Mouse (Mus musculus): ENCODE data around the gene Arr3. TPM values are rescaled to one million over a fixed set of nuclear protein-coding genes. Genes with fewer than 3 reads are reported as not detected.
A peak's percentile ranks its signal among the peaks of the same experiment; 100 is the strongest.

Arr3 gene
- polyA plus RNA-seq, 1 experiment = not detected

- Histone ChIP-seq H3K36me3 (ENCODE audit: control insufficient read depth, insufficient read depth) (no peaks in the 10 kb centered on the region), H3K27me3 (ENCODE audit: control insufficient read depth, insufficient read depth, insufficient read length) (no peaks in the 10 kb centered on the region), H3K79me3 (ENCODE audit: low read depth) (no peaks in the 10 kb centered on the region), H3K4me3 (ENCODE audit: insufficient read depth, poor library complexity, severe bottlenecking) (no peak overlapping the region), H3K79me2 (ENCODE audit: control insufficient read depth, insufficient read depth) (no peaks in the 10 kb centered on the region), H3ac (ENCODE audit: control insufficient read depth, insufficient read length, low read depth) (no peak overlapping the region)
- TF ChIP-seq MAX (IDR thresholded peaks at IDR 0.05) = no peak
- TF ChIP-seq MYOG (IDR thresholded peaks at IDR 0.05; ENCODE audit: control insufficient read depth, extremely low read depth, insufficient read length) = no peak
- TF ChIP-seq FOSL1 (IDR thresholded peaks at IDR 0.05; ENCODE audit: insufficient read depth, low read length, poor library complexity, severe bottlenecking) = no peak
- no peak for TF ChIP-seq CTCF (IDR thresholded peaks at IDR 0.05; ENCODE audit: control insufficient read depth, insufficient read depth, insufficient read length)
- TF ChIP-seq CEBPB (IDR thresholded peaks at IDR 0.05; ENCODE audit: low read depth) = no peak
- no peak for TF ChIP-seq USF1 (IDR thresholded peaks at IDR 0.05; ENCODE audit: low read depth)
- TF ChIP-seq MYOD1 (IDR thresholded peaks at IDR 0.05; ENCODE audit: control insufficient read depth, insufficient read length, low read depth) = no peak
Observed at GRCm38 (mm10) chrX:100599755-100600154, 5.5 kb upstream of the Arr3 start.

- H3K79me2 ChIP-seq (ENCODE audit: control insufficient read depth, insufficient read depth) = no peaks in the 10 kb centered on the region
- no peak for TF ChIP-seq MAX (IDR thresholded peaks at IDR 0.05)
- TF ChIP-seq CTCF (IDR thresholded peaks at IDR 0.05; ENCODE audit: control insufficient read depth, insufficient read depth, insufficient read length) = no peak
- TF ChIP-seq USF1 (IDR thresholded peaks at IDR 0.05; ENCODE audit: low read depth) = no peak
- no peak for TF ChIP-seq CEBPB (IDR thresholded peaks at IDR 0.05; ENCODE audit: low read depth)
- no peak for TF ChIP-seq MYOG (IDR thresholded peaks at IDR 0.05; ENCODE audit: control insufficient read depth, extremely low read depth, insufficient read length)
- TF ChIP-seq MYOD1 (IDR thresholded peaks at IDR 0.05; ENCODE audit: control insufficient read depth, insufficient read length, low read depth) = no peak
- TF ChIP-seq FOSL1 (IDR thresholded peaks at IDR 0.05; ENCODE audit: insufficient read depth, low read length, poor library complexity, severe bottlenecking) = no peak
- H3K79me3 ChIP-seq (ENCODE audit: low read depth) = no peaks in the 10 kb centered on the region
- no peak overlapping the region for H3K4me3 ChIP-seq (ENCODE audit: insufficient read depth, poor library complexity, severe bottlenecking)
- no peak overlapping the region for H3ac ChIP-seq (ENCODE audit: control insufficient read depth, insufficient read length, low read depth)
- H3K27me3 ChIP-seq (ENCODE audit: control insufficient read depth, insufficient read depth, insufficient read length) = no peaks in the 10 kb centered on the region
- peaks cover 7% of the 10 kb centered on the region for H3K36me3 ChIP-seq (ENCODE audit: control insufficient read depth, insufficient read depth)
Observed at GRCm38 (mm10) chrX:100618488-100618887, 13.2 kb downstream of the Arr3 start.

- Histone ChIP-seq H3K27me3 (ENCODE audit: control insufficient read depth, insufficient read depth, insufficient read length) (no peaks in the 10 kb centered on the region), H3K4me3 (ENCODE audit: insufficient read depth, poor library complexity, severe bottlenecking) (no peak overlapping the region), H3K36me3 (ENCODE audit: control insufficient read depth, insufficient read depth) (peaks cover 7% of the 10 kb centered on the region), H3K79me3 (ENCODE audit: low read depth) (peaks cover 9% of the 10 kb centered on the region), H3ac (ENCODE audit: control insufficient read depth, insufficient read length, low read depth) (no peak overlapping the region), H3K79me2 (ENCODE audit: control insufficient read depth, insufficient read depth) (peaks cover 12% of the 10 kb centered on the region)
- TF ChIP-seq MYOD1 (IDR thresholded peaks at IDR 0.05; ENCODE audit: control insufficient read depth, insufficient read length, low read depth) (no peak), CTCF (IDR thresholded peaks at IDR 0.05; ENCODE audit: control insufficient read depth, insufficient read depth, insufficient read length) (no peak), CEBPB (IDR thresholded peaks at IDR 0.05; ENCODE audit: low read depth) (no peak), MYOG (IDR thresholded peaks at IDR 0.05; ENCODE audit: control insufficient read depth, extremely low read depth, insufficient read length) (no peak), USF1 (IDR thresholded peaks at IDR 0.05; ENCODE audit: low read depth) (no peak), MAX (IDR thresholded peaks at IDR 0.05) (no peak), FOSL1 (IDR thresholded peaks at IDR 0.05; ENCODE audit: insufficient read depth, low read length, poor library complexity, severe bottlenecking) (no peak)
Observed at GRCm38 (mm10) chrX:100621366-100621765, 16.1 kb downstream of the Arr3 start.

- H3K79me3 ChIP-seq (ENCODE audit: low read depth) = peaks cover 34% of the 10 kb centered on the region
- TF ChIP-seq FOSL1 (IDR thresholded peaks at IDR 0.05; ENCODE audit: insufficient read depth, low read length, poor library complexity, severe bottlenecking) = no peak
- TF ChIP-seq MYOD1 (IDR thresholded peaks at IDR 0.05; ENCODE audit: control insufficient read depth, insufficient read length, low read depth) = no peak
- TF ChIP-seq MAX (IDR thresholded peaks at IDR 0.05) = no peak
- peaks cover 17% of the 10 kb centered on the region for H3K36me3 ChIP-seq (ENCODE audit: control insufficient read depth, insufficient read depth)
- no peak overlapping the region for H3K4me3 ChIP-seq (ENCODE audit: insufficient read depth, poor library complexity, severe bottlenecking)
- H3ac ChIP-seq (ENCODE audit: control insufficient read depth, insufficient read length, low read depth) = no peak overlapping the region
- peaks cover 41% of the 10 kb centered on the region for H3K79me2 ChIP-seq (ENCODE audit: control insufficient read depth, insufficient read depth)
- H3K27me3 ChIP-seq (ENCODE audit: control insufficient read depth, insufficient read depth, insufficient read length) = no peaks in the 10 kb centered on the region
Observed at GRCm38 (mm10) chrX:100624242-100624641, 18.9 kb downstream of the Arr3 start.

GRCm38 (mm10) chrX:100625146-100625545 lies 19.8 kb downstream of the Arr3 start:
- Histone ChIP-seq H3K79me2 (ENCODE audit: control insufficient read depth, insufficient read depth) (peaks cover 50% of the 10 kb centered on the region), H3ac (ENCODE audit: control insufficient read depth, insufficient read length, low read depth) (no peak overlapping the region), H3K4me3 (ENCODE audit: insufficient read depth, poor library complexity, severe bottlenecking) (peak overlapping the region; percentile 60), H3K36me3 (ENCODE audit: control insufficient read depth, insufficient read depth) (peaks cover 17% of the 10 kb centered on the region), H3K27me3 (ENCODE audit: control insufficient read depth, insufficient read depth, insufficient read length) (no peaks in the 10 kb centered on the region), H3K79me3 (ENCODE audit: low read depth) (peaks cover 40% of the 10 kb centered on the region)
- TF ChIP-seq FOSL1 (IDR thresholded peaks at IDR 0.05; ENCODE audit: insufficient read depth, low read length, poor library complexity, severe bottlenecking) = no peak
- no peak for TF ChIP-seq CTCF (IDR thresholded peaks at IDR 0.05; ENCODE audit: control insufficient read depth, insufficient read depth, insufficient read length)
- TF ChIP-seq USF1 (IDR thresholded peaks at IDR 0.05; ENCODE audit: low read depth) = no peak
- TF ChIP-seq CEBPB (IDR thresholded peaks at IDR 0.05; ENCODE audit: low read depth) = no peak
- TF ChIP-seq MAX (IDR thresholded peaks at IDR 0.05) = no peak
- no peak for TF ChIP-seq MYOD1 (IDR thresholded peaks at IDR 0.05; ENCODE audit: control insufficient read depth, insufficient read length, low read depth)
- TF ChIP-seq MYOG (IDR thresholded peaks at IDR 0.05; ENCODE audit: control insufficient read depth, extremely low read depth, insufficient read length) = no peak

- H3K79me2 ChIP-seq (ENCODE audit: control insufficient read depth, insufficient read depth) = peaks cover 53% of the 10 kb centered on the region
- no peaks in the 10 kb centered on the region for H3K27me3 ChIP-seq (ENCODE audit: control insufficient read depth, insufficient read depth, insufficient read length)
- peaks cover 17% of the 10 kb centered on the region for H3K36me3 ChIP-seq (ENCODE audit: control insufficient read depth, insufficient read depth)
- H3K79me3 ChIP-seq (ENCODE audit: low read depth) = peaks cover 41% of the 10 kb centered on the region
- TF ChIP-seq USF1 (IDR thresholded peaks at IDR 0.05; ENCODE audit: low read depth) (no peak), MAX (IDR thresholded peaks at IDR 0.05) (no peak), FOSL1 (IDR thresholded peaks at IDR 0.05; ENCODE audit: insufficient read depth, low read length, poor library complexity, severe bottlenecking) (no peak), MYOG (IDR thresholded peaks at IDR 0.05; ENCODE audit: control insufficient read depth, extremely low read depth, insufficient read length) (no peak), MYOD1 (IDR thresholded peaks at IDR 0.05; ENCODE audit: control insufficient read depth, insufficient read length, low read depth) (no peak), CTCF (IDR thresholded peaks at IDR 0.05; ENCODE audit: control insufficient read depth, insufficient read depth, insufficient read length) (no peak), CEBPB (IDR thresholded peaks at IDR 0.05; ENCODE audit: low read depth) (no peak)
- peak within 1 kb of the TSS; percentile 60 for H3K4me3 ChIP-seq (ENCODE audit: insufficient read depth, poor library complexity, severe bottlenecking)
- H3ac ChIP-seq (ENCODE audit: control insufficient read depth, insufficient read length, low read depth) = peak within 1 kb of the TSS; percentile 83
Observed at GRCm38 (mm10) chrX:100625546-100625801, 20.2 kb downstream of the Arr3 start, which contains the start of gene Kif4. Gene Kif4 (plus strand): TSS chrX:100625737.
